Mouse (Mus musculus) forebrain, embryonic 11.5 days (tissue): ENCODE measurements at regions not wholly inside any gene's neighbourhood (a gene's known extent, or its start where the extent isn't known, plus 50 kb on each side); places are given as distances from the start of the nearest gene placed in this dataset.
A peak's percentile ranks its signal among the peaks of the same experiment; 100 is the strongest.

ENCODE experiments used
- ATAC-seq: fragments of 200-750 bp; cut with Nextera tagmentation; replicated peaks from 2 replicates; pipeline ENCODE4 v1.8.0; 2017; ENCODE audit warnings: moderate TSS enrichment; ENCODE audit not compliant: low FRiP score
- DNase-seq: peaks from one replicate; pipeline ENCODE4 v3.0.0-alpha.2; 2017; ENCODE audit warnings: low spot score
- H3K27ac ChIP-seq: fragments of 300-500 bp; sonication (generic); 2 replicates; pipeline ENCODE4 v1.5.1; 2014; ENCODE audit warnings: low read depth, low read length
- H3K27me3 ChIP-seq: fragments of 300-500 bp; sonication (generic); 2 replicates; pipeline ENCODE4 v1.6.1; 2014; ENCODE audit warnings: mild to moderate bottlenecking, low read length, mixed read lengths; ENCODE audit not compliant: control insufficient read depth, insufficient read depth
- H3K36me3 ChIP-seq: fragments of 300-500 bp; sonication (generic); 2 replicates; pipeline ENCODE4 v1.6.1; 2014; ENCODE audit warnings: mild to moderate bottlenecking, low read length, moderate library complexity, mixed read lengths; ENCODE audit not compliant: control insufficient read depth, insufficient read depth
- H3K4me1 ChIP-seq: fragments of 300-500 bp; sonication (generic); replicated peaks from 2 replicates; pipeline ENCODE4 v1.6.1; 2014; ENCODE audit warnings: low read length, mixed read lengths; ENCODE audit not compliant: control insufficient read depth, insufficient read depth
- H3K4me2 ChIP-seq: fragments of 300-500 bp; sonication (generic); 2 replicates; pipeline ENCODE4 v1.6.1; 2014; ENCODE audit warnings: low read depth, mild to moderate bottlenecking, low read length, moderate library complexity, mixed read lengths; ENCODE audit not compliant: severe bottlenecking
- H3K4me3 ChIP-seq: fragments of 300-500 bp; sonication (generic); 2 replicates; pipeline ENCODE4 v1.5.1; 2014; ENCODE audit warnings: low read depth, low read length
- H3K9ac ChIP-seq: fragments of 300-500 bp; sonication (generic); 2 replicates; pipeline ENCODE4 v1.6.1; 2014; ENCODE audit warnings: low read length
- H3K9me3 ChIP-seq: fragments of 300-500 bp; sonication (generic); 2 replicates; pipeline ENCODE4 v1.6.1; 2016; ENCODE audit warnings: low read length, mixed read lengths; ENCODE audit not compliant: control insufficient read depth
- WGBS: fragments of 180-500 bp; shearing (Covaris S2); extraction: QIAGEN DNeasy Blood & Tissue Kit; methylation state at CpG from one replicate; pipeline ENCODE4 v1.1.7; 2014; 5-methylcytosine and 5-hydroxymethylcytosine counted together

- 0 out of 2 replicates have a peak overlapping the region, but pooled peaks have one; percentile 18 for H3K4me2 ChIP-seq
- H3K27me3 ChIP-seq: no peaks in the 10 kb centered on the region
- H3K9ac ChIP-seq: peak overlapping the region; percentile 12; the same call in 1 of the 2 replicates
- H3K4me3 ChIP-seq: no peak overlapping the region
- peaks cover 21% of the 10 kb centered on the region; the same call in 1 of the 2 replicates for H3K4me1 ChIP-seq
- ATAC-seq (peak; percentile 39; the same call in 1 of the 2 replicates), DNase-seq (no peak)
- WGBS: 43% methylated on average over 10 of the region's 10 CpGs
- no peaks in the 10 kb centered on the region for H3K9me3 ChIP-seq
- no peaks in the 10 kb centered on the region for H3K36me3 ChIP-seq
- H3K27ac ChIP-seq: no peak overlapping the region
Measured at GRCm38 (mm10) chr19:53458770-53459406, 68.5 kb upstream of the Smndc1 start.

- H3K4me3 ChIP-seq: no peak overlapping the region
- H3K9ac ChIP-seq: no peak overlapping the region
- H3K4me2 ChIP-seq: no peak overlapping the region
- H3K9me3 ChIP-seq: no peaks in the 10 kb centered on the region
- no peaks in the 10 kb centered on the region for H3K36me3 ChIP-seq
- WGBS: 95% methylated on average over 5 of the region's 5 CpGs
- no peak overlapping the region for H3K27ac ChIP-seq
- DNase-seq (no peak), ATAC-seq (no peak)
- H3K27me3 ChIP-seq: no peaks in the 10 kb centered on the region
- peaks cover 21% of the 10 kb centered on the region; the same call in 1 of the 2 replicates for H3K4me1 ChIP-seq
Measured at GRCm38 (mm10) chr19:53456681-53457080, 66.3 kb upstream of the Smndc1 start.

- peaks cover 9% of the 10 kb centered on the region; the same call in 1 of the 2 replicates for H3K4me1 ChIP-seq
- no peak overlapping the region for H3K4me2 ChIP-seq
- ATAC-seq (no peak), DNase-seq (no peak)
- H3K36me3 ChIP-seq: no peaks in the 10 kb centered on the region
- WGBS: 85% methylated on average over 4 of the region's 4 CpGs
- no peaks in the 10 kb centered on the region for H3K9me3 ChIP-seq
- no peaks in the 10 kb centered on the region for H3K27me3 ChIP-seq
- H3K9ac ChIP-seq: no peak overlapping the region
- no peak overlapping the region for H3K27ac ChIP-seq
- H3K4me3 ChIP-seq: no peak overlapping the region
Measured at GRCm38 (mm10) chr19:53454571-53454970, 64.2 kb upstream of the Smndc1 start.

GRCm38 (mm10) chr19:53454059-53454458 lies 63.7 kb upstream of the Smndc1 start:
- DNase-seq: no peak
- Histone ChIP-seq H3K27ac (no peak overlapping the region), H3K9ac (no peak overlapping the region), H3K4me2 (no peak overlapping the region), H3K9me3 (no peaks in the 10 kb centered on the region), H3K36me3 (no peaks in the 10 kb centered on the region), H3K4me3 (no peak overlapping the region), H3K4me1 (peaks cover 5% of the 10 kb centered on the region; the same call in 1 of the 2 replicates), H3K27me3 (no peaks in the 10 kb centered on the region)
- ATAC-seq: no peak
- 74% methylated on average over 3 of the region's 3 CpGs for WGBS

- ATAC-seq (0 out of 2 replicates have a peak, but pooled peaks have one; percentile 56), DNase-seq (no peak)
- no peak overlapping the region for H3K27ac ChIP-seq
- H3K9ac ChIP-seq: no peak overlapping the region
- H3K4me2 ChIP-seq: no peak overlapping the region
- no peak overlapping the region for H3K4me3 ChIP-seq
- H3K36me3 ChIP-seq: no peaks in the 10 kb centered on the region
- no peaks in the 10 kb centered on the region for H3K27me3 ChIP-seq
- H3K9me3 ChIP-seq: no peaks in the 10 kb centered on the region
- 60% methylated on average over 13 of the region's 13 CpGs for WGBS
- H3K4me1 ChIP-seq: 0 out of 2 replicates have a peak, but pooled peaks cover 2% of the 10 kb centered on the region
Measured at GRCm38 (mm10) chr19:53453317-53453947, 63.1 kb upstream of the Smndc1 start.

GRCm38 (mm10) chr19:53452360-53452759 lies 62.0 kb upstream of the Smndc1 start:
- H3K4me3 ChIP-seq: no peak overlapping the region
- H3K27me3 ChIP-seq: no peaks in the 10 kb centered on the region
- no peak overlapping the region for H3K9ac ChIP-seq
- no peak overlapping the region for H3K4me2 ChIP-seq
- no peak overlapping the region for H3K27ac ChIP-seq
- no peaks in the 10 kb centered on the region for H3K36me3 ChIP-seq
- ATAC-seq: no peak
- no peaks in the 10 kb centered on the region for H3K9me3 ChIP-seq
- WGBS: 76% methylated on average over 3 of the region's 3 CpGs
- 0 out of 2 replicates have a peak, but pooled peaks cover 2% of the 10 kb centered on the region for H3K4me1 ChIP-seq
- no peak for DNase-seq

- no peaks in the 10 kb centered on the region for H3K27me3 ChIP-seq
- H3K4me3 ChIP-seq: no peak overlapping the region
- H3K36me3 ChIP-seq: no peaks in the 10 kb centered on the region
- WGBS: 74% methylated on average over 13 of the region's 13 CpGs
- DNase-seq (no peak), ATAC-seq (no peak)
- 0 out of 2 replicates have a peak, but pooled peaks cover 2% of the 10 kb centered on the region for H3K4me1 ChIP-seq
- no peaks in the 10 kb centered on the region for H3K9me3 ChIP-seq
- no peak overlapping the region for H3K9ac ChIP-seq
- no peak overlapping the region for H3K4me2 ChIP-seq
- H3K27ac ChIP-seq: no peak overlapping the region
Measured at GRCm38 (mm10) chr19:53451388-53451922, 61.1 kb upstream of the Smndc1 start.

GRCm38 (mm10) chr19:53450624-53451387 lies 60.4 kb upstream of the Smndc1 start:
- Histone ChIP-seq H3K9ac (no peak overlapping the region), H3K4me3 (no peak overlapping the region), H3K36me3 (no peaks in the 10 kb centered on the region), H3K4me2 (no peak overlapping the region), H3K27ac (no peak overlapping the region), H3K4me1 (0 out of 2 replicates have a peak, but pooled peaks cover 2% of the 10 kb centered on the region), H3K9me3 (no peaks in the 10 kb centered on the region), H3K27me3 (no peaks in the 10 kb centered on the region)
- DNase-seq: no peak
- 87% methylated on average over 14 of the region's 17 CpGs for WGBS
- ATAC-seq: no peak
